Mouse (Mus musculus): ENCODE measurements at regions not wholly inside any gene's neighbourhood (a gene's known extent, or its start where the extent isn't known, plus 50 kb on each side); places are given as distances from the start of the nearest gene placed in this dataset.

GRCm38 (mm10) chr17:81225281-81225680 lies 160.4 kb upstream of the Thumpd2 start:
- H3K4me3 ChIP-seq (ENCODE audit: low read depth, low read length) = no peak overlapping the region
- ATAC-seq (no peak), DNase-seq (ENCODE audit: low spot score) (no peak)
- H3K9me3 ChIP-seq (ENCODE audit: low read length) = no peaks in the 10 kb centered on the region
- no peaks in the 10 kb centered on the region for H3K27me3 ChIP-seq (replicated peaks; ENCODE audit: insufficient read depth, low read length)
- no peak overlapping the region for H3K27ac ChIP-seq (ENCODE audit: low read length)
- TF ChIP-seq EP300 (IDR thresholded peaks at IDR 0.05) (no peak), CTCF (IDR thresholded peaks at IDR 0.05) (no peak)
- no peaks in the 10 kb centered on the region for H3K36me3 ChIP-seq (ENCODE audit: insufficient read depth, low read length)
- H3K4me2 ChIP-seq (replicated peaks; ENCODE audit: low read depth, low read length) = no peak overlapping the region
- H3K4me1 ChIP-seq (ENCODE audit: insufficient read depth, low read depth, low read length) = no peaks in the 10 kb centered on the region
- H3K9ac ChIP-seq (replicated peaks; ENCODE audit: low read depth) = no peak overlapping the region

GRCm38 (mm10) chr17:81221436-81221835 lies 156.6 kb upstream of the Thumpd2 start:
- Histone ChIP-seq H3K4me3 (ENCODE audit: low read depth, low read length) (no peak overlapping the region), H3K9me3 (ENCODE audit: low read length) (no peaks in the 10 kb centered on the region), H3K4me1 (ENCODE audit: insufficient read depth, low read depth, low read length) (no peaks in the 10 kb centered on the region), H3K9ac (replicated peaks; ENCODE audit: low read depth) (no peak overlapping the region), H3K36me3 (ENCODE audit: insufficient read depth, low read length) (no peaks in the 10 kb centered on the region), H3K27me3 (replicated peaks; ENCODE audit: insufficient read depth, low read length) (no peaks in the 10 kb centered on the region), H3K4me2 (replicated peaks; ENCODE audit: low read depth, low read length) (no peak overlapping the region), H3K27ac (ENCODE audit: low read length) (no peak overlapping the region)
- WGBS = 65% methylated on average over 3 of the region's 3 CpGs
- TF ChIP-seq EP300 (IDR thresholded peaks at IDR 0.05) = no peak
- no peak for TF ChIP-seq CTCF (IDR thresholded peaks at IDR 0.05)
- ATAC-seq (no peak), DNase-seq (ENCODE audit: low spot score) (peak; percentile 67)

- TF ChIP-seq EP300 (IDR thresholded peaks at IDR 0.05) (no peak), CTCF (IDR thresholded peaks at IDR 0.05) (no peak)
- no peak for ATAC-seq
Measured at GRCm38 (mm10) chr17:81214844-81215243, 150.0 kb upstream of the Thumpd2 start.

GRCm38 (mm10) chr17:81212043-81212442 lies 147.2 kb upstream of the Thumpd2 start:
- H3K27me3 ChIP-seq (replicated peaks; ENCODE audit: insufficient read depth, low read length) = no peaks in the 10 kb centered on the region
- H3K4me1 ChIP-seq (ENCODE audit: insufficient read depth, low read depth, low read length) = no peaks in the 10 kb centered on the region
- WGBS = 78% methylated on average over 3 of the region's 3 CpGs
- no peak overlapping the region for H3K4me3 ChIP-seq (ENCODE audit: low read depth, low read length)
- no peak overlapping the region for H3K27ac ChIP-seq (ENCODE audit: low read length)
- H3K9me3 ChIP-seq (ENCODE audit: low read length) = no peaks in the 10 kb centered on the region
- ATAC-seq (no peak), DNase-seq (ENCODE audit: low spot score) (no peak)
- TF ChIP-seq CTCF (IDR thresholded peaks at IDR 0.05) (no peak), EP300 (IDR thresholded peaks at IDR 0.05) (no peak)
- H3K4me2 ChIP-seq (replicated peaks; ENCODE audit: low read depth, low read length) = no peak overlapping the region
- H3K9ac ChIP-seq (replicated peaks; ENCODE audit: low read depth) = no peak overlapping the region
- no peaks in the 10 kb centered on the region for H3K36me3 ChIP-seq (ENCODE audit: insufficient read depth, low read length)

More at GRCm38 (mm10) chr17:81214844-81215243, 150.0 kb upstream of the Thumpd2 start:
- Histone ChIP-seq H3K4me2 (replicated peaks; ENCODE audit: low read depth, low read length) (no peak overlapping the region), H3K4me1 (ENCODE audit: insufficient read depth, low read depth, low read length) (no peaks in the 10 kb centered on the region), H3K4me3 (ENCODE audit: low read depth, low read length) (no peak overlapping the region), H3K36me3 (ENCODE audit: insufficient read depth, low read length) (no peaks in the 10 kb centered on the region), H3K27me3 (replicated peaks; ENCODE audit: insufficient read depth, low read length) (no peaks in the 10 kb centered on the region), H3K9me3 (ENCODE audit: low read length) (no peaks in the 10 kb centered on the region), H3K27ac (ENCODE audit: low read length) (no peak overlapping the region), H3K9ac (replicated peaks; ENCODE audit: low read depth) (no peak overlapping the region)
- DNase-seq (ENCODE audit: low spot score) = no peak
- WGBS = 84% methylated on average over 7 of the region's 7 CpGs

GRCm38 (mm10) chr17:81210389-81210788 lies 145.5 kb upstream of the Thumpd2 start:
- Histone ChIP-seq H3K9ac (replicated peaks; ENCODE audit: low read depth) (no peak overlapping the region), H3K36me3 (ENCODE audit: insufficient read depth, low read length) (no peaks in the 10 kb centered on the region), H3K27ac (ENCODE audit: low read length) (no peak overlapping the region), H3K4me2 (replicated peaks; ENCODE audit: low read depth, low read length) (no peak overlapping the region), H3K4me1 (ENCODE audit: insufficient read depth, low read depth, low read length) (no peaks in the 10 kb centered on the region), H3K27me3 (replicated peaks; ENCODE audit: insufficient read depth, low read length) (no peaks in the 10 kb centered on the region), H3K9me3 (ENCODE audit: low read length) (no peaks in the 10 kb centered on the region), H3K4me3 (ENCODE audit: low read depth, low read length) (no peak overlapping the region)
- DNase-seq (ENCODE audit: low spot score) = no peak
- TF ChIP-seq EP300 (IDR thresholded peaks at IDR 0.05) (no peak), CTCF (IDR thresholded peaks at IDR 0.05) (no peak)
- ATAC-seq = no peak
- 75% methylated on average over 2 of the region's 2 CpGs for WGBS

- ATAC-seq = no peak
- no peak for TF ChIP-seq CTCF (IDR thresholded peaks at IDR 0.05)
- no peak for TF ChIP-seq EP300 (IDR thresholded peaks at IDR 0.05)
- Histone ChIP-seq H3K27me3 (replicated peaks; ENCODE audit: insufficient read depth, low read length) (no peaks in the 10 kb centered on the region), H3K4me2 (replicated peaks; ENCODE audit: low read depth, low read length) (no peak overlapping the region), H3K4me3 (ENCODE audit: low read depth, low read length) (no peak overlapping the region), H3K9ac (replicated peaks; ENCODE audit: low read depth) (no peak overlapping the region), H3K9me3 (ENCODE audit: low read length) (no peaks in the 10 kb centered on the region), H3K27ac (ENCODE audit: low read length) (no peak overlapping the region), H3K36me3 (ENCODE audit: insufficient read depth, low read length) (no peaks in the 10 kb centered on the region), H3K4me1 (ENCODE audit: insufficient read depth, low read depth, low read length) (no peaks in the 10 kb centered on the region)
- 92% methylated on average over 3 of the region's 3 CpGs for WGBS
- no peak for DNase-seq (ENCODE audit: low spot score)
Measured at GRCm38 (mm10) chr17:81209323-81209722, 144.4 kb upstream of the Thumpd2 start.

- H3K36me3 ChIP-seq (ENCODE audit: insufficient read depth, low read length) = no peaks in the 10 kb centered on the region
- no peak overlapping the region for H3K4me2 ChIP-seq (replicated peaks; ENCODE audit: low read depth, low read length)
- no peak overlapping the region for H3K9ac ChIP-seq (replicated peaks; ENCODE audit: low read depth)
- TF ChIP-seq EP300 (IDR thresholded peaks at IDR 0.05) (no peak), CTCF (IDR thresholded peaks at IDR 0.05) (no peak)
- ATAC-seq = peak; percentile 19; the same call in 1 of the 2 replicates
- no peaks in the 10 kb centered on the region for H3K9me3 ChIP-seq (ENCODE audit: low read length)
- no peak overlapping the region for H3K4me3 ChIP-seq (ENCODE audit: low read depth, low read length)
- WGBS = 51% methylated on average over 8 of the region's 8 CpGs
- no peaks in the 10 kb centered on the region for H3K27me3 ChIP-seq (replicated peaks; ENCODE audit: insufficient read depth, low read length)
- no peak for DNase-seq (ENCODE audit: low spot score)
- no peaks in the 10 kb centered on the region for H3K4me1 ChIP-seq (ENCODE audit: insufficient read depth, low read depth, low read length)
- H3K27ac ChIP-seq (ENCODE audit: low read length) = no peak overlapping the region
Measured at GRCm38 (mm10) chr17:81201052-81201451, 136.2 kb upstream of the Thumpd2 start.
